Mouse (Mus musculus) kidney, adult 2 months (tissue): ENCODE data around the gene Agmat. TPM values are rescaled to one million over a fixed set of nuclear protein-coding genes. Genes with fewer than 3 reads are reported as not detected.

Experiments used
- DNase-seq: peaks from one replicate; pipeline ENCODE4 v3.0.0; 2021
- H3K27ac ChIP-seq: fragments of 200-500 bp; 2 replicates; pipeline ENCODE4 v1.5.1; 2012; ENCODE audit warnings: low read depth, low read length, control low read depth, inconsistent platforms; ENCODE audit not compliant: insufficient read depth
- H3K27me3 ChIP-seq: fragments of 200-500 bp; replicated peaks from 2 replicates; pipeline ENCODE4 v1.6.1; 2012; ENCODE audit warnings: mild to moderate bottlenecking, moderate library complexity, low read length, inconsistent platforms; ENCODE audit not compliant: control insufficient read depth, insufficient read depth
- H3K36me3 ChIP-seq: fragments of 200-500 bp; 2 replicates; pipeline ENCODE4 v1.6.1; 2012; ENCODE audit warnings: mild to moderate bottlenecking, moderate library complexity, low read length, inconsistent platforms; ENCODE audit not compliant: control insufficient read depth, insufficient read depth
- H3K4me1 ChIP-seq: fragments of 200-500 bp; 2 replicates; pipeline ENCODE4 v1.6.1; 2011; ENCODE audit warnings: low read length; ENCODE audit not compliant: control insufficient read depth, insufficient read depth
- H3K4me3 ChIP-seq: fragments of 200-500 bp; 2 replicates; pipeline ENCODE4 v1.5.1; 2011; ENCODE audit warnings: mild to moderate bottlenecking, low read depth, low read length, control low read depth; ENCODE audit not compliant: insufficient read depth
- CTCF ChIP-seq: fragments of 200-500 bp; conservative IDR thresholded peaks from 2 replicates; pipeline ENCODE4 v1.5.1; 2011; ENCODE audit warnings: low read depth, mild to moderate bottlenecking, control low read depth, low read length, moderate library complexity, mixed read lengths; ENCODE audit not compliant: insufficient read depth, insufficient read length
- POLR2A ChIP-seq: fragments of 200-500 bp; IDR thresholded peaks from one replicate; pipeline ENCODE4 v1.6.1; 2011; ENCODE audit warnings: low read depth, low read length, control low read depth
- WGBS: fragments of 180-500 bp; shearing (Covaris S2); methylation state at CpG from one replicate; pipeline ENCODE4 v1.1.7; 2018; 5-methylcytosine and 5-hydroxymethylcytosine counted together
- polyA plus RNA-seq: library from polyadenylated mRNA; depleted of rRNA; stranded (reverse); fragments of >200 nt; gene quantifications from 2 replicates; pipeline ENCODE4 v1.2.3, GENCODE M21; 2012

Gene Agmat
- polyA plus RNA-seq, 1 experiment: 9.4 TPM

DNA sequence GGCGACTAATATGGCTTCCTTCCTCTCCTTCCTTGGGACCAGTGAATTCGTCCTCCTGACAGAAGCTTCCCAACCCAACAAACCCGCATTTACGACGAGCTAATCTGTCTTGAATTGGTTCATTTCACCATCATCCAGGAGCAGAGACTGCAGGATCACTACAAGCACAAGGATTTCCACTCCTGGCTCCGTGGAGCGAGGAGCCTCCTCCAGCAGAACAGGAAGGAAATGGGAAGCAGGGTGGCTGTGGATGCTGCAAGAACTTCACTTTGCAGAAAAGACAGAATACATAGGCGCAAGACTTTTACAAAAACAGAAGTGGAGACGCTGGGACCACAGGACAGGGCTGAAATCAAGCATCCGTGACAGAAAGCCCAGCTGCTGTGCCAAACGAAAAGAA is 21.9 kb upstream of the Agmat start:
- DNase-seq: peak; percentile 44
- peak overlapping the region; percentile 56 for H3K27ac ChIP-seq

DNA sequence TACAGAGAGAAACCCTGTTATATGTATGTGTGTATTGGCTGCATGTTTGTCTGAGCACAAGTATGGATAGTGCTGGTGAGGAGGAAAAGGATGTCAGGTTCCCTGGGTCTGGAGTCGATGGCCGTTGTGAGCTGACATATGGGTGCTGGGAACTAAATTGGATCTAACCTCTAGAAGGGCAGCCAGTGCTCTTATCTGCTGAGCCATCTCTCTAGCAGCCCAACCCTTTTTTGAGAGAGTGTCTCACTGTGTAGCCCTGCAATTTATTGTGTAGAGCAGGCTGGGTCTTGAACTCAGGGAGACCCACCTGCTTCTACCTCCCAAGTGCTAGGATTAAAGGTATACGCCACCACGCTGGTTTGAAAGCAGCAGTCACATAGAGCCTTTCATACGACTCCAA is 21.2 kb upstream of the Agmat start:
- TF ChIP-seq CTCF (no peak), POLR2A (no peak)
- DNase-seq: no peak
- Histone ChIP-seq H3K27me3 (no peaks in the 10 kb centered on the region), H3K4me1 (peaks cover 47% of the 10 kb centered on the region), H3K4me3 (no peak overlapping the region), H3K27ac (peak overlapping the region; percentile 82), H3K36me3 (no peaks in the 10 kb centered on the region)
- WGBS: 75% methylated on average over 5 of the region's 5 CpGs

More for the DNA sequence above, 21.9 kb upstream of the Agmat start:
- Histone ChIP-seq H3K27me3 (no peaks in the 10 kb centered on the region), H3K36me3 (no peaks in the 10 kb centered on the region; the same call in 1 of the 2 replicates), H3K4me1 (peaks cover 48% of the 10 kb centered on the region), H3K4me3 (no peak overlapping the region)
- TF ChIP-seq POLR2A: no peak
- TF ChIP-seq CTCF: no peak
- WGBS: 30% methylated on average over 11 of the region's 11 CpGs

DNA sequence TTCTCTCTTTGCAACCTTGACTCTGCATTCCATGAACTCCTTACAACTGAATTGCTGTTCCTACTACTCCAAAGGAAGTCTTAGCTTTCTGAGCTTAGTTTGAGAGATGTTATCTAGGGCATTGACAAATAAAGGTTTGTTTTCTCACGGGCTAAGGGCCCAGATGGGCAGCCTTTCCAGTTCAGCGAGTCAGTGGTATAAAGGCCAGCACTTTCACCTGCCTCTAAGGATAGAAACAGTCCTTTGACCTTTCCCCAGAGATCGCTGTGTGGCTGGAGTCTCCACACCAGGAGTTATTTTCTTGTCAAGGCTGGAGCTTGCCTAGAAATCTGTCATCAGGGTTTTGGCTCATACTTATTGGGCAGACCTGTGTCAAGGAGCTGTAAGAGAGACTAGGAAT is 20.7 kb upstream of the Agmat start:
- Histone ChIP-seq H3K27me3 (no peaks in the 10 kb centered on the region), H3K4me1 (peaks cover 45% of the 10 kb centered on the region), H3K27ac (peak overlapping the region; percentile 82), H3K4me3 (no peak overlapping the region), H3K36me3 (no peaks in the 10 kb centered on the region)
- WGBS: 31% methylated on average over 3 of the region's 3 CpGs
- peak; percentile 91 for DNase-seq
- no peak for TF ChIP-seq POLR2A
- TF ChIP-seq CTCF: no peak

DNA sequence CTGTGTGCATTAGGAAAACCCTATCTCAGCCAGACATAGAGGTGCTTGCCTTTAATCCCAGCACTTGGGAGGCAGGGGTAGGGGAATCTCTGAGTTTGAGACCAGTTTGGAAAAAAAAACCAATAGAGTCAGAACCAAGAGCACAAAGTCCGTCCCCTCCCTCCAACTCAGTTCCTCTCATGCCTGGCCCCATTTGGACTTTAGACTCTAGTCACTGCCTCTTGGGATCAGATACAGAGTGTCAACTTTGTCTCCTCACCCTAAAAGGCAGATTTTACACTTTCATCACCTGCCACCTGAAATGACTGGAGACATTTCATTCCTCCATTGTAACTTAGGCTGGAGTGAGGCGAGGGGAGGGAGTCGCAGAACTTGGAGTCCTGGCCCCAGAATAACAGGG is 17.2 kb upstream of the Agmat start:
- TF ChIP-seq POLR2A (no peak), CTCF (no peak)
- 69% methylated on average over 3 of the region's 3 CpGs for WGBS
- H3K27ac ChIP-seq: peak overlapping the region; percentile 89
- H3K36me3 ChIP-seq: no peaks in the 10 kb centered on the region
- DNase-seq: peak; percentile 89
- no peaks in the 10 kb centered on the region for H3K27me3 ChIP-seq
- H3K4me1 ChIP-seq: peaks cover 31% of the 10 kb centered on the region
- no peak overlapping the region for H3K4me3 ChIP-seq

DNA sequence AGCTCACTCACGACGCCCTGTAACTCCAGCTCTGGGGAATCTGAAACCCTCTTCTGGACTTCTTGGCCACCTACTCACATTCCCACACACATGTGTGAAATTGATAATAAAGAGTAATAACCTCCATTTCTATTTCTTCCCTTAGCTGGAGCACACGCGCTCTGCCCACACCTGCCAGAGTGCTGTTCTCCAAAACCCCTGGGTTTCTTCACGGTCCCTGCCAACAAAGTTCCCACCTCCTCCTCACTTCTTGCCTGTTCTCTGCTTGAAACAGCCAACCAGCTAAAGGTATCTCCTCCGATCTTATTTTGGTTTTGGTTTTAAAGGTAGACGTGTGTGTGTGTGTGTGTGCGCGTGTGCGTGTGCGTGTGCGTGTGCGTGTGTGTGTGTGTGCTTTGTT is 16.1 kb upstream of the Agmat start:
- WGBS: 83% methylated on average over 13 of the region's 13 CpGs
- no peak for TF ChIP-seq POLR2A
- no peak for TF ChIP-seq CTCF
- no peak overlapping the region for H3K27ac ChIP-seq
- peaks cover 23% of the 10 kb centered on the region for H3K4me1 ChIP-seq
- no peak overlapping the region for H3K4me3 ChIP-seq
- H3K36me3 ChIP-seq: no peaks in the 10 kb centered on the region
- no peaks in the 10 kb centered on the region for H3K27me3 ChIP-seq
- DNase-seq: no peak

DNA sequence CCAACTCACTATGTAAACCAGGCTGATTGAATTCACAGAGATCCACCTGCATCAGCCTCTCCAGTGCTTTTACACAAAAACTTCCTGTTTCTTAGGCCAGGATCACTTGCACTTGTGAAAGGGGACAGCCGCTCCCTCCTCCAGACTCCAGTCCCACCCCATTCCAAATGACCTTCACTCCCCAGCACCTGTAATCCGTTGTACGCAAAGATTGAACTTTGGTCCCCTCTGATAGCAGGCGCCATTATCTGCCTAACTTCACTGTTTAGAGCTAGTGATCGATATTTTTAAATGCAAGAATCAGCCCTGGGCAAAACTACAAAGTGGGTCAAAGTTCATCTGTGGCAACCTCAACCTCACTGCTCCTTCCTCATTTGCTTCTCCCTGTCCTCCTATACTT is 14.7 kb upstream of the Agmat start:
- no peak overlapping the region for H3K4me3 ChIP-seq
- H3K36me3 ChIP-seq: no peaks in the 10 kb centered on the region
- peak; percentile 57 for DNase-seq
- H3K27me3 ChIP-seq: no peaks in the 10 kb centered on the region
- H3K4me1 ChIP-seq: peaks cover 18% of the 10 kb centered on the region; the same call in 1 of the 2 replicates
- H3K27ac ChIP-seq: peak overlapping the region; percentile 0; the same call in 1 of the 2 replicates
- TF ChIP-seq POLR2A (no peak), CTCF (no peak)
- WGBS: 60% methylated on average over 5 of the region's 5 CpGs

- 6% methylated on average over 24 of the region's 24 CpGs for WGBS
- Histone ChIP-seq H3K36me3 (no peaks in the 10 kb centered on the region), H3K27ac (peak overlapping the region; percentile 6; the same call in 1 of the 2 replicates), H3K4me3 (peak overlapping the region; percentile 35), H3K4me1 (peaks cover 9% of the 10 kb centered on the region; the same call in 1 of the 2 replicates), H3K27me3 (no peaks in the 10 kb centered on the region)
- no peak for TF ChIP-seq CTCF
- TF ChIP-seq POLR2A: peak; percentile 35
- DNase-seq: peak; percentile 96
These were observed 11.8 kb upstream of the Agmat start for GRCm38 (mm10) chr4:141734446-141735205.
